Mouse (Mus musculus) megakaryocyte, embryonic 14.5 days (primary cell): Measurements from ENCODE around the gene Hmg20a. TPM values are rescaled to one million over a fixed set of nuclear protein-coding genes. Genes with fewer than 3 reads are reported as not detected.
"Not testable (repeated sequence)": the region's sequence is repeated elsewhere in the genome, so short reads cannot be mapped to it uniquely, and the experiment has no call there.

Experiments
- H3K27me3 ChIP-seq: replicated peaks from 2 replicates; pipeline ENCODE3; 2012; ENCODE audit warnings: inconsistent platforms
- H3K36me3 ChIP-seq: replicated peaks from 2 replicates; pipeline ENCODE3; 2012; ENCODE audit warnings: low read length, inconsistent platforms, mixed read lengths
- H3K4me1 ChIP-seq: 2 replicates; pipeline ENCODE4 v1.6.1; 2012; ENCODE audit warnings: inconsistent platforms
- H3K4me3 ChIP-seq: replicated peaks from 2 replicates; pipeline ENCODE3; 2012; ENCODE audit warnings: moderate library complexity, mild to moderate bottlenecking, inconsistent platforms
- H3K9me3 ChIP-seq: 2 replicates; pipeline ENCODE4 v1.6.1; 2012; ENCODE audit warnings: inconsistent platforms
- FLI1 ChIP-seq: IDR thresholded peaks from 2 replicates; pipeline ENCODE4 v1.6.1; 2012; ENCODE audit warnings: low read length, inconsistent platforms, mixed read lengths
- GATA1 ChIP-seq: IDR thresholded peaks from 3 replicates; pipeline ENCODE4 v1.6.1; 2012; ENCODE audit warnings: mixed read lengths, low read length, inconsistent platforms, borderline replicate concordance
- polyA plus RNA-seq: library from polyadenylated mRNA; stranded (reverse); fragments of >175 nt; gene quantifications from 2 replicates; pipeline ENCODE4 v1.2.3, GENCODE M21; 2012; ENCODE audit warnings: low replicate concordance; ENCODE audit not compliant: insufficient read depth

Hmg20a gene
- polyA plus RNA-seq, 1 experiment: 4.8 TPM

DNA sequence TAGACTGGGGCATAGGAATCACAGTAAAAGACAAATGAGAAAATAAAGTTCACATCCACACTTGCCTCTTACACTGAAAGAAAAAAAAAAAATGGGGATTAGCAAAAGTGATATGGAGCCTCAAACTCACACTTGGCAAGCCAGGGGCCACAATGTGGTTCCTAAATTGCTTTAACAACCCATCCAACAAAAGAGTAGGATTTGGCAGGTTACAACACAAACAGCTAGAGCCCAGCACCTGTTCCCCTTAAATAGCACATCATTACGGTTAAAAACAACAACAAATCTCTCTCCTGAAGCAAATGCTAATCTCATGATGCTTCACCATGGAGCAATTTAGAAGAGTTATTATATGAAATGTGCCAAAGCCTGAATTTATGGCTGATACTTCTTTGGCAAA, 3.0 kb upstream of the Hmg20a start:
- no peak for TF ChIP-seq FLI1
- Histone ChIP-seq H3K27me3 (no peaks in the 10 kb centered on the region), H3K36me3 (peaks cover 4% of the 10 kb centered on the region), H3K9me3 (no peaks in the 10 kb centered on the region), H3K4me1 (peaks cover 40% of the 10 kb centered on the region), H3K4me3 (no peak overlapping the region)

DNA sequence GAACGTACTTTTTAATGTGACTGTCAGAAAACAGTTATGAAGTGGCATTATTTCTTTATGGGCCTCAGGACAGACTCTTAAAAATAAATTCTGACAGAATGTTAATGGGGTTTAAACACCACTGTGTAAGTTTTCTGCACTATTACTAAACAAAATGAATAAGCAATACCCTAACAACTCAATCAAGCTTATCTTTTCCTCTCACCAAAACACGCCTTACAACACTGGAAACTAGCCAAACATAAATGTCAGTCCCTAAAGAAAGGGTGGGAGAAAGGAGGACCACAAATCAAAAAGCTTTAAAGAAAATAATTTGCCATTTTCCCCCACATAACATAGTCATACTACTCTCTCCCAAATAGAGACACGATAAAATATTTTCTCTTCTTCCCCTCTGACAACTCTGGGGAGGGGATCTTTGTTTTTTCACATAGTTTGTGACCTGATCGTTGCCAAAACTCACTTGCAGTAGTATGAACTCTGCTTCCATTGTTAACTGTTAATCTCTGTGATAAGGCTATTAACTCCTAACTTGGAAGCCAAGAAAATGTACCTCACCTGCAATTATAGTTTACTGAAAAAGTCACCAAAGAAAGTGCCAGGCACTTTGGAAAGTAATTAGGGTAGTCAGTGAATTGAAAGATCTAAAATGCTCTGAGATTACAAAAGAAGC, 2.3 kb upstream of the Hmg20a start:
- peaks cover 4% of the 10 kb centered on the region for H3K36me3 ChIP-seq
- H3K4me3 ChIP-seq: no peak overlapping the region
- H3K27me3 ChIP-seq: no peaks in the 10 kb centered on the region
- no peak for TF ChIP-seq GATA1
- no peak for TF ChIP-seq FLI1
- no peaks in the 10 kb centered on the region for H3K9me3 ChIP-seq
- peaks cover 47% of the 10 kb centered on the region for H3K4me1 ChIP-seq

DNA sequence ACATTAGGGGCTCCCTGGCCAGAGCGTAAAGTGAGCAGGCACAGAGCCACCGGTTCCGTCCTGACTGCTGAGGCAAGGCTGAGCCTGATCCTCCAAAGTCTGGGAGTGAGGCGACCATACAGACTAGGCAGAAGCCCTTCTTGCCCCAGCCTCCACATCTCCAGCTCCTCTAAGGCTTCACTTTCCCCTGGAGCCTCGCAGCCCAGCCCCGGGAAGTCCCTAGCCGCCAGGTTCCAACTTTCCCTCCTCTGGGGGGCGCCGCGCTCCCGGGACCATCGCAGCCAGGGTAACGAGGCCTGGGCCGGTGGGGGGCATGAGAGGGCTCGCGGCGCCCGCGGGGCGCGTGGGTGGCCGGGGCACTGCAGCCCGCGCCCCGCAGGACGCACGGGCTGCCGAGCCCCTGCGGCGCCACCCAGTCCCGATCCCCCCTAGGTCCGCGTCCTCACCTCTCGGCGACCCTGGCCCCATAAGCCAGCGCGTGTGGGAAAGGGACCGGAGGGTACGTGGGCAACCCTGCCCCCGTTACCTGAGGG, 928 bp upstream of the Hmg20a start:
- H3K36me3 ChIP-seq: peaks cover 10% of the 10 kb centered on the region
- peak overlapping the region; percentile 99 for H3K4me3 ChIP-seq
- peaks cover 59% of the 10 kb centered on the region for H3K4me1 ChIP-seq
- no peaks in the 10 kb centered on the region for H3K27me3 ChIP-seq
- TF ChIP-seq FLI1 (no peak), GATA1 (no peak)
- no peaks in the 10 kb centered on the region for H3K9me3 ChIP-seq

DNA sequence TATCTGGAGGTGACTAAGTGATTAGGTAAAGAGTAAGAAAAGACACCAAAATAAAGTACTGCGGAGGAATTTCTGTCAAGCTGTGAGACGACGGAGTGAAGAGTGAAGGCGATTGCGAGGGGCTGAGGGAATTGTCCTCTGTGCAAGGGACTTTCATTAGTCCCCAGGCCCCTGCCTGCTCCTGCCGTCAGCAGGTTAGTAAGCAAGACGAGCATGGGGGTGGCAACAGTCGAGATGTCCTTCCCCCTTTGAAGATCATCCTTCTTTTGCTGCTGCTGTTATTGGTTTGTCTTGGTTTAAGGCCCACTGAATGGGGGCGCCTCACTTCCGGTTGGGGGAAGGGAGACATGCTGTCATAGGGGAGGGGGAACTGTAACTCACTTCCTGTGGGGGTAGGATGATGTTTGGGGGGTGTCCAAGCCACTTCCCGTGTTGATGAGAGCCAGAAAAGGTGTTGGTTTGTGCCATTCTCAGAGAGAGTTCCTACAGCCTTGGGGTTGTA, 380 bp downstream of the Hmg20a start:
- H3K36me3 ChIP-seq: peaks cover 13% of the 10 kb centered on the region
- TF ChIP-seq FLI1 (peak; percentile 77; the same call in 1 of the 2 replicates), GATA1 (no peak)
- peaks cover 59% of the 10 kb centered on the region for H3K4me1 ChIP-seq
- H3K9me3 ChIP-seq: no peaks in the 10 kb centered on the region
- no peaks in the 10 kb centered on the region for H3K27me3 ChIP-seq
- H3K4me3 ChIP-seq: peak overlapping the region; percentile 99

DNA sequence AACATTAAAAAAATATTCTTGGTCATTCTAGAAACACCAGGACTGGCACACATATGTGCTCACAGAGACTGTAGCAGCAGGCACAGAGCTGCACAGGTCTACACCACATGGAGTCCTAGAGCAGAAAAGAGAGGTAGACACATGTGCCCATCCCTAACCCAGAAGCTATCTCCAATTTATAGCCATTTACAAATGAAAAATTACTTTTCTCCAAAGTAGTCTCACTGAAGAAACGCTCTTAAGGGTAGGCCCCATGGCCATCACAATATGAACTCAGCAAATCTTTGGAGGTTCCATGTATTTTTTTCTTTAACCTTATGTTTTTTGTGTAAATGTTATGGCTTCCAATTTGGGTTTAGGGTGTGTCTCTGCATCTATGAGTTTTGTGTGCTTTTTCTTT, 1.8 kb downstream of the Hmg20a start:
- TF ChIP-seq FLI1 (no peak), GATA1 (no peak)
- peaks cover 14% of the 10 kb centered on the region for H3K36me3 ChIP-seq
- no peaks in the 10 kb centered on the region for H3K27me3 ChIP-seq
- no peaks in the 10 kb centered on the region for H3K9me3 ChIP-seq
- H3K4me3 ChIP-seq: peak overlapping the region; percentile 86
- peaks cover 67% of the 10 kb centered on the region for H3K4me1 ChIP-seq

DNA sequence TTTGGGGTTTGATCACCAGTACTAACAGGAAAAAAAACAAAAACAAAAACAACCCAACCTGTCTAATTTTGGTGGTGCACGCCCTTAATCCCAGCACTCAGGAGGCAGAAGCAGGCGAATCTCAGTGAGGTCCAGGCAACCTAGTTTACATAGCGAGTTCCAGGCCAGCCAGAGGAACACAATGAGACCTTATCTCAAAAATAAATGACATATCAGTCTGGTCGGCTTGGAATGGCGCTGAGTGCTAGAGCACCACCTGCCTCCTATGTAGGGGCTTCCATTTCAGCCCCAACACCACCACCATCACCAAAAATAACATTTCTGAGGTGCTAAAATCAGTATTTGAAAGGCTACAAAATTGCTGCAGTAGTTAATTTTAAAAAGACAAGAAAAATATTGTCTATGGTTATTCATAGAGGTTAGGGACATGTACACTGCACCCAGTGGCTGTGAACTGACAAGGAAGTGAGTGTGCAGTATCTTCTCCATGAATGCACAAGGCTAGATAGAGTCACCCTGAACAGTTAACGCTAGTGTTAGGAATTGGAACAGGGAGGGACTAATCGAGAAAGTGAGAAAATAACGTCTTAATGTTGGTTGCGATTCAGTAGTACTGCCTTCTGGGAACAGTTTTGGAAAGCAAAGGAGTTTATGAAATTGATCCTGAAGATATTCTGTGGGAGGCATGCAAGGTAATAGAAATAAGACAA, 2.6 kb downstream of the Hmg20a start:
- Histone ChIP-seq H3K9me3 (no peaks in the 10 kb centered on the region), H3K27me3 (no peaks in the 10 kb centered on the region), H3K4me1 (peaks cover 62% of the 10 kb centered on the region), H3K4me3 (peak overlapping the region; percentile 78), H3K36me3 (peaks cover 14% of the 10 kb centered on the region)
- TF ChIP-seq GATA1 (no peak), FLI1 (no peak)

DNA sequence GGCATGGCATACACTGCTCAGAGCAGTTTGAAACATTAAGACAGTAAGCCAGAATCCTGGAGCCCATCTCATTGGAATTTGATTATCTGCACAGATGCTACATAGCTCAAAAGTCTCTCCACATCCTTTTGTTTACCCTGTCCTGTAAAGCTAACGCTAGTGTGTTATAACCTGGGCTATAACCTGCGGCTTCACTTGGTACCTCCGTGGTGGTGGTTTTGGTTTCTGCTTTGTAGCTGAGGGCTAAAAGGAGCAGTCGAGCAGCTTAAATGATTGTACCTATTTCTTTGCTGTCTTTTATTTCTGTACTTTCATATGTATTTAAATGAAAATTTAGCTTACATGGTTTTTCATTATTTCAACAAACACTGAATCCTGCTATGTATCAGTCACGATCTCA, 3.6 kb downstream of the Hmg20a start:
- Histone ChIP-seq H3K4me3 (no peak overlapping the region), H3K4me1 (peaks cover 52% of the 10 kb centered on the region), H3K27me3 (no peaks in the 10 kb centered on the region), H3K36me3 (peaks cover 14% of the 10 kb centered on the region), H3K9me3 (no peaks in the 10 kb centered on the region)
- TF ChIP-seq FLI1: no peak
- TF ChIP-seq GATA1: no peak

DNA sequence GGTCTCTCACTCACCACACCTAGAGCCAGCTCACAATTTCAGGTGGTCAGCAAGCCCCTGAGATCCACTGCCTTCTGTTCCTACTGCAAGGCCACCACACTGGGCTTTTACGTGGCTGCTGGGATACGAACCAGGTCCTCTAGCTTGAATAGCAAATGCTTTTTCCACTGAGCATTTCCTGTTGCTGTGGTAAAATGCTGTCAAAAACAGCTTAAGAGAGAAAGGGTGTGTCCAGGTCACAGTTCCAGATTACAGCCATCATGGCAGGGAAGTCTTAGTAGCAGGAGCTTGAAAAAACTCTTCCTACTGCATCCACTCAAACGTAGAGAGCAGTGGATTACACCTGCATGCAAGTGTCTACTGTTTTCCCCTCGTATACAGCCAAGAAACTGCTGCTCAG, 6.5 kb downstream of the Hmg20a start:
- Histone ChIP-seq H3K4me1 (peaks cover 52% of the 10 kb centered on the region), H3K27me3 (no peaks in the 10 kb centered on the region), H3K4me3 (no peak overlapping the region), H3K36me3 (peaks cover 20% of the 10 kb centered on the region), H3K9me3 (no peaks in the 10 kb centered on the region)
- no peak for TF ChIP-seq FLI1
- no peak for TF ChIP-seq GATA1

DNA sequence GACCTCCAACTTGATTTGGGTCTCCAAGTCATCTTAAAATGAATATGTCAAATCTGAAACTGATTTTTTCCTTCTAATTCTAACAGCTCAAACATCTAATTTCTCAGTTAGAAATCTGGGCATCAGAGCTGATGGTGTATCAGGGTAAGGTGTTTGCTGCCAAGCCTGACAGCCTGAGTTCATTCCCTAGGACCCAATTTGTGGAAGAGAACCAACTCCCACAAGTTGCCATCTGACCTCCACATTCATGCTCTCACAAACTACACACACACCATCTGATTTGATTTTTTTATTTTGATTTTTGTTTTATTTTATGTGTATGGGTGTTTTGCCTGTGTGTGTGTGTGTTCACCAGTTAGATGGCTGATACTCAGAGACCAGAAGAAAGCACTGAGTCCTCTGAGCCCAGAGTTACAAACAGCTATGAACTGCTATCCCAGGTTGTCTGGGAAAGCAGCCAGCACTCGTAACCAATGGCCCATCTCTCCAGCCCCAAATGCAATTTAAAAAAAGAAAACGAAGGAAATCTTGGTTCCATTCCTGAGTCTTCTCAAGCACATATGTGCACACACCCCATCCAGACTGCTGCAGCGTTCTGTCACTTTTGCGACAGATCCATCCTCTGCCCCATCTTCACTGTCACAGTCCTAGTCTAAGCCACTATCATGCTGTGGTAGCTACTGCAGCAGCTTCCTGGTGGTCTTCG, 17.6 kb downstream of the Hmg20a start:
- Histone ChIP-seq H3K4me1 (peaks cover 8% of the 10 kb centered on the region; the same call in 1 of the 2 replicates), H3K4me3 (no peak overlapping the region), H3K27me3 (no peaks in the 10 kb centered on the region), H3K9me3 (no peaks in the 10 kb centered on the region), H3K36me3 (peaks cover 9% of the 10 kb centered on the region)
- TF ChIP-seq GATA1 (no peak), FLI1 (no peak)

DNA sequence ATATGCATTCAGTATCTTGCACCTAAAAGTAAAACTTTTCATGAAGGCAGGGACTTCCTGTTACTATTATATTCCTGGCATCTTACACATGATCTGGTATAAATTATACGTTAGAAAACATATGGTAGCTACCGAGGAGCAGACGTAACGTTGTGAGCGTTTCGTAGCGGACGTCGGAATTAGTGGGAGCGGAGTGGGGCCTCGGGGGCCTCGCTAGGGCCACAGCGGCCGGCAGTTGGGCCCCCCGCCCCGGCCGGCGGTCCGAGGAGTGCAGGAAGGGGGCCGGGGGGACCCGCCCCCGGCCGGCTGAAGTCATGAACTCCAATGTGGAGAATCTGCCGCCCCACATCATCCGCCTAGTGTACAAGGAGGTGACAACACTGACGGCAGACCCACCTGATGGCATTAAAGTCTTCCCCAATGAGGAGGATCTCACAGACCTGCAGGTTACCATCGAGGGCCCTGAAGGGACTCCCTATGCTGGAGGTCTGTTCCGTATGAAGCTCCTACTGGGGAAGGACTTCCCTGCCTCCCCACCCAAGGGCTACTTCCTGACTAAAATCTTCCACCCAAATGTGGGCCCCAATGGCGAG, 19.0 kb downstream of the Hmg20a start:
- H3K36me3 ChIP-seq, H3K4me3 ChIP-seq: not testable (repeated sequence)

More for the DNA sequence above, 19.0 kb downstream of the Hmg20a start:
- not testable (repeated sequence) for H3K9me3 ChIP-seq, H3K27me3 ChIP-seq, H3K4me1 ChIP-seq
